Mouse (Mus musculus): ENCODE data around the gene Ippk. TPM values are rescaled to one million over a fixed set of nuclear protein-coding genes. Genes with fewer than 3 reads are reported as not detected.

Ippk gene
- total and polyA plus RNA-seq, 3 experiments: 2.3 to 15.8 (median 4.5) TPM

- Histone ChIP-seq H3K36me3 (replicated peaks) (peaks cover 7% of the 10 kb centered on the region), H3K4me3 (ENCODE audit: low read depth, low read length) (no peak overlapping the region), H3K4me1 (ENCODE audit: insufficient read depth, low read depth, low read length) (peaks cover 9% of the 10 kb centered on the region), H3K27me3 (ENCODE audit: insufficient read depth, low read length) (no peaks in the 10 kb centered on the region), H3K9me3 (replicated peaks) (peaks cover 4% of the 10 kb centered on the region)
- DNase-seq (ENCODE audit: low spot score) (no peak), ATAC-seq (ENCODE audit: extremely low read depth, insufficient number of reproducible peaks, low FRiP score, poor library complexity, severe bottlenecking) (no peak)
- TF ChIP-seq TAL1 (conservative IDR thresholded peaks at IDR 0.05; ENCODE audit: low read depth, low read length): no peak
- no peak for TF ChIP-seq GATA1 (IDR thresholded peaks at IDR 0.05; ENCODE audit: borderline replicate concordance, low read length)
- TF ChIP-seq GATA2 (IDR thresholded peaks at IDR 0.05; ENCODE audit: borderline replicate concordance, low read depth, low read length): no peak
Observed at GRCm38 (mm10) chr13:49394886-49395447, 26.1 kb upstream of the Ippk start.

GRCm38 (mm10) chr13:49396798-49397197 is 24.3 kb upstream of the Ippk start:
- TF ChIP-seq GATA2 (IDR thresholded peaks at IDR 0.05; ENCODE audit: borderline replicate concordance, low read depth, low read length): no peak
- no peak for TF ChIP-seq TAL1 (conservative IDR thresholded peaks at IDR 0.05; ENCODE audit: low read depth, low read length)
- TF ChIP-seq GATA1 (IDR thresholded peaks at IDR 0.05; ENCODE audit: borderline replicate concordance, low read length): no peak
- TF ChIP-seq CTCF (IDR thresholded peaks at IDR 0.05; ENCODE audit: low read depth, low read length): no peak
- no peak for TF ChIP-seq POLR2AphosphoS5 (IDR thresholded peaks at IDR 0.05; ENCODE audit: insufficient replicate concordance, low read depth, low read length)
- Histone ChIP-seq H3K36me3 (replicated peaks) (peaks cover 2% of the 10 kb centered on the region), H3K9me3 (replicated peaks) (peaks cover 7% of the 10 kb centered on the region), H3K4me3 (ENCODE audit: low read depth, low read length) (no peak overlapping the region), H3K4me1 (ENCODE audit: insufficient read depth, low read depth, low read length) (peaks cover 9% of the 10 kb centered on the region), H3K27me3 (ENCODE audit: insufficient read depth, low read length) (no peaks in the 10 kb centered on the region)
- ATAC-seq (ENCODE audit: extremely low read depth, insufficient number of reproducible peaks, low FRiP score, poor library complexity, severe bottlenecking) (no peak), DNase-seq (ENCODE audit: low spot score) (no peak)

GRCm38 (mm10) chr13:49398191-49398590 is 22.9 kb upstream of the Ippk start:
- ATAC-seq (ENCODE audit: extremely low read depth, insufficient number of reproducible peaks, low FRiP score, poor library complexity, severe bottlenecking): no peak
- H3K4me1 ChIP-seq (ENCODE audit: insufficient read depth, low read depth, low read length): peaks cover 9% of the 10 kb centered on the region
- DNase-seq (ENCODE audit: low spot score): no peak
- H3K27me3 ChIP-seq (ENCODE audit: insufficient read depth, low read length): peaks cover 3% of the 10 kb centered on the region; the same call in 1 of the 2 replicates
- TF ChIP-seq POLR2AphosphoS5 (IDR thresholded peaks at IDR 0.05; ENCODE audit: insufficient replicate concordance, low read depth, low read length): no peak
- no peak for TF ChIP-seq TAL1 (conservative IDR thresholded peaks at IDR 0.05; ENCODE audit: low read depth, low read length)
- TF ChIP-seq GATA2 (IDR thresholded peaks at IDR 0.05; ENCODE audit: borderline replicate concordance, low read depth, low read length): no peak
- TF ChIP-seq CTCF (IDR thresholded peaks at IDR 0.05; ENCODE audit: low read depth, low read length): no peak
- no peak for TF ChIP-seq GATA1 (IDR thresholded peaks at IDR 0.05; ENCODE audit: borderline replicate concordance, low read length)
- peaks cover 2% of the 10 kb centered on the region for H3K36me3 ChIP-seq (replicated peaks)
- no peak overlapping the region for H3K4me3 ChIP-seq (ENCODE audit: low read depth, low read length)
- H3K9me3 ChIP-seq (replicated peaks): peaks cover 7% of the 10 kb centered on the region

- DNase-seq (ENCODE audit: low spot score) (no peak), ATAC-seq (ENCODE audit: extremely low read depth, insufficient number of reproducible peaks, low FRiP score, poor library complexity, severe bottlenecking) (no peak)
- H3K9me3 ChIP-seq (replicated peaks): peaks cover 7% of the 10 kb centered on the region
Observed at GRCm38 (mm10) chr13:49400139-49400538, 20.9 kb upstream of the Ippk start.

GRCm38 (mm10) chr13:49402628-49403027 is 18.4 kb upstream of the Ippk start:
- no peak for TF ChIP-seq TAL1 (conservative IDR thresholded peaks at IDR 0.05; ENCODE audit: low read depth, low read length)
- no peak for TF ChIP-seq CTCF (IDR thresholded peaks at IDR 0.05; ENCODE audit: low read depth, low read length)
- no peak for TF ChIP-seq POLR2AphosphoS5 (IDR thresholded peaks at IDR 0.05; ENCODE audit: insufficient replicate concordance, low read depth, low read length)
- no peak for TF ChIP-seq GATA2 (IDR thresholded peaks at IDR 0.05; ENCODE audit: borderline replicate concordance, low read depth, low read length)
- no peak for TF ChIP-seq GATA1 (IDR thresholded peaks at IDR 0.05; ENCODE audit: borderline replicate concordance, low read length)
- ATAC-seq (ENCODE audit: extremely low read depth, insufficient number of reproducible peaks, low FRiP score, poor library complexity, severe bottlenecking): no peak
- no peaks in the 10 kb centered on the region for H3K36me3 ChIP-seq (replicated peaks)

More at GRCm38 (mm10) chr13:49400139-49400538, 20.9 kb upstream of the Ippk start:
- no peaks in the 10 kb centered on the region for H3K36me3 ChIP-seq (replicated peaks)
- no peak overlapping the region for H3K4me3 ChIP-seq (ENCODE audit: low read depth, low read length)
- H3K4me1 ChIP-seq (ENCODE audit: insufficient read depth, low read depth, low read length): peaks cover 5% of the 10 kb centered on the region; the same call in 1 of the 2 replicates
- peaks cover 5% of the 10 kb centered on the region for H3K27me3 ChIP-seq (ENCODE audit: insufficient read depth, low read length)
- TF ChIP-seq CTCF (IDR thresholded peaks at IDR 0.05; ENCODE audit: low read depth, low read length): no peak
- no peak for TF ChIP-seq GATA2 (IDR thresholded peaks at IDR 0.05; ENCODE audit: borderline replicate concordance, low read depth, low read length)
- no peak for TF ChIP-seq TAL1 (conservative IDR thresholded peaks at IDR 0.05; ENCODE audit: low read depth, low read length)
- no peak for TF ChIP-seq POLR2AphosphoS5 (IDR thresholded peaks at IDR 0.05; ENCODE audit: insufficient replicate concordance, low read depth, low read length)
- TF ChIP-seq GATA1 (IDR thresholded peaks at IDR 0.05; ENCODE audit: borderline replicate concordance, low read length): no peak

GRCm38 (mm10) chr13:49407795-49408194 is 13.3 kb upstream of the Ippk start:
- H3K36me3 ChIP-seq (replicated peaks): no peaks in the 10 kb centered on the region
- TF ChIP-seq GATA2 (IDR thresholded peaks at IDR 0.05; ENCODE audit: borderline replicate concordance, low read depth, low read length) (no peak), POLR2AphosphoS5 (IDR thresholded peaks at IDR 0.05; ENCODE audit: insufficient replicate concordance, low read depth, low read length) (no peak), TAL1 (conservative IDR thresholded peaks at IDR 0.05; ENCODE audit: low read depth, low read length) (no peak), GATA1 (IDR thresholded peaks at IDR 0.05; ENCODE audit: borderline replicate concordance, low read length) (no peak), CTCF (IDR thresholded peaks at IDR 0.05; ENCODE audit: low read depth, low read length) (no peak)
- H3K4me1 ChIP-seq (ENCODE audit: insufficient read depth, low read depth, low read length): peaks cover 8% of the 10 kb centered on the region
- ATAC-seq (ENCODE audit: extremely low read depth, insufficient number of reproducible peaks, low FRiP score, poor library complexity, severe bottlenecking) (no peak), DNase-seq (ENCODE audit: low spot score) (no peak)
- H3K27me3 ChIP-seq (ENCODE audit: insufficient read depth, low read length): peaks cover 10% of the 10 kb centered on the region
- H3K4me3 ChIP-seq (ENCODE audit: low read depth, low read length): no peak overlapping the region
- no peaks in the 10 kb centered on the region for H3K9me3 ChIP-seq (replicated peaks)

More at GRCm38 (mm10) chr13:49402628-49403027, 18.4 kb upstream of the Ippk start:
- no peak overlapping the region for H3K4me3 ChIP-seq (ENCODE audit: low read depth, low read length)
- peaks cover 6% of the 10 kb centered on the region; the same call in 1 of the 2 replicates for H3K4me1 ChIP-seq (ENCODE audit: insufficient read depth, low read depth, low read length)
- DNase-seq (ENCODE audit: low spot score): no peak
- peaks cover 7% of the 10 kb centered on the region for H3K9me3 ChIP-seq (replicated peaks)
- H3K27me3 ChIP-seq (ENCODE audit: insufficient read depth, low read length): peaks cover 5% of the 10 kb centered on the region

Data from G1E (cell line).